Mouse (Mus musculus) olfactory bulb, adult 2 months (tissue): Measurements from ENCODE around the gene Asf1b. TPM values are rescaled to one million over a fixed set of nuclear protein-coding genes. Genes with fewer than 3 reads are reported as not detected.

Experiments
- H3K27ac ChIP-seq: fragments of 200-500 bp; 2 replicates; pipeline ENCODE4 v1.5.1; 2012; ENCODE audit warnings: low read depth, low read length; ENCODE audit not compliant: insufficient read depth
- H3K4me1 ChIP-seq: fragments of 200-500 bp; 2 replicates; pipeline ENCODE4 v1.6.1; 2012; ENCODE audit warnings: low read length; ENCODE audit not compliant: control insufficient read depth, insufficient read depth
- H3K4me3 ChIP-seq: fragments of 200-500 bp; 2 replicates; pipeline ENCODE4 v1.5.1; 2012; ENCODE audit warnings: mild to moderate bottlenecking, low read depth, low read length, moderate library complexity; ENCODE audit not compliant: insufficient read depth
- CTCF ChIP-seq: fragments of 200-500 bp; IDR thresholded peaks from 2 replicates; pipeline ENCODE4 v1.5.1; 2012; ENCODE audit warnings: low read depth, mild to moderate bottlenecking, low read length, moderate library complexity; ENCODE audit not compliant: insufficient read depth
- POLR2A ChIP-seq: fragments of 200-500 bp; IDR thresholded peaks from 2 replicates; pipeline ENCODE4 v1.6.1; 2012; ENCODE audit warnings: mild to moderate bottlenecking, low read depth, low read length, moderate library complexity; ENCODE audit not compliant: insufficient read depth
- WGBS: fragments of 180-500 bp; shearing (Covaris S2); methylation state at CpG from one replicate; pipeline ENCODE4 v1.1.7; 2018; 5-methylcytosine and 5-hydroxymethylcytosine counted together
- polyA plus RNA-seq: library from polyadenylated mRNA; stranded (reverse); fragments of >200 nt; gene quantifications from 2 replicates; pipeline ENCODE4 v1.2.4, GENCODE M21; 2012; ENCODE audit warnings: low replicate concordance; ENCODE audit not compliant: missing spikeins, insufficient read depth, insufficient read length

Gene Asf1b
- polyA plus RNA-seq, 1 experiment, result not detected

DNA sequence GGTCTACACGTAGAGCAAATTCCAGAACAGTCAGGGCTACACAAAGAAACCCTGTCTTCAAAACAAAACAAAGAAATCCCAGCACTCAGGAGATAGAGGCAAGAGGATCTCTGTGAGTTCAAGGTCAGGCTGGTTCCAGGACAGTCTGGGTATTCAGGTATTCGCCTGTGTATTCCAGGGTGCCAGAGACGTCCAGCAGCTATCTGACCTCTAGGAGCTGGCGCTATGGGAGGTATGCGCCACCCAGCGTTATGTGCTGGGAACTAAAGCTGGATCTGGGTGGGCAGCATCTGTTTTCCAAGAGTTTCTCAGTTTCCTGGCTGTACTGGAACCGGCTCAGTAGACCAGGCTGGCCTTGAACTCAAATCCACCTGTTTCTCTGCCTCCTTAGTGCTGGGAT lies 53.1 kb downstream of the Asf1b start:
- WGBS, result 34% methylated on average over 7 of the region's 7 CpGs
- TF ChIP-seq CTCF (no peak), POLR2A (no peak)

DNA sequence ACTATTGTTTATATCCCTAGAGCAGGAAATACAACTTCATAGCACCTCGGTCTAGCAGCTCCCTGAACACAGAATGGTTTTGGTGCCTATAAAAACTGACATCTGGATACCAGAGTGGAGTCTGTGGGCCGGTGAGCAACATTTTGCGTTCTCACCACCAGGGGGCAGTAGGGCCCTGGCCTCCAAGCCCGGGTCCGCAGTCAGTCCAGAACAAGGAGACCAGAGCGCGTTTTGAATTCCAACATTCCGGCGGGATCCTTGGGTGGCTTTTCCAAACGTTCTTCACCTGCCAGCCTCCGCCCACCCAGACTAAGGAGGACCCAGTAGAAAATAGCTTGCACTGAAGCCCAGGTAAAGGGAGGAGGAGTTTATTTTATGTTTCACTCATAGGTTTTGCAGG lies 54.6 kb downstream of the Asf1b start:
- Histone ChIP-seq H3K4me1 (peaks cover 27% of the 10 kb centered on the region), H3K27ac (no peak overlapping the region), H3K4me3 (no peak overlapping the region)
- WGBS, result 2% methylated on average over 11 of the region's 11 CpGs
- peak; percentile 91 for TF ChIP-seq CTCF
- no peak for TF ChIP-seq POLR2A

More for the DNA sequence above, 53.1 kb downstream of the Asf1b start:
- Histone ChIP-seq H3K4me1 (peaks cover 31% of the 10 kb centered on the region), H3K27ac (no peak overlapping the region), H3K4me3 (no peak overlapping the region)

DNA sequence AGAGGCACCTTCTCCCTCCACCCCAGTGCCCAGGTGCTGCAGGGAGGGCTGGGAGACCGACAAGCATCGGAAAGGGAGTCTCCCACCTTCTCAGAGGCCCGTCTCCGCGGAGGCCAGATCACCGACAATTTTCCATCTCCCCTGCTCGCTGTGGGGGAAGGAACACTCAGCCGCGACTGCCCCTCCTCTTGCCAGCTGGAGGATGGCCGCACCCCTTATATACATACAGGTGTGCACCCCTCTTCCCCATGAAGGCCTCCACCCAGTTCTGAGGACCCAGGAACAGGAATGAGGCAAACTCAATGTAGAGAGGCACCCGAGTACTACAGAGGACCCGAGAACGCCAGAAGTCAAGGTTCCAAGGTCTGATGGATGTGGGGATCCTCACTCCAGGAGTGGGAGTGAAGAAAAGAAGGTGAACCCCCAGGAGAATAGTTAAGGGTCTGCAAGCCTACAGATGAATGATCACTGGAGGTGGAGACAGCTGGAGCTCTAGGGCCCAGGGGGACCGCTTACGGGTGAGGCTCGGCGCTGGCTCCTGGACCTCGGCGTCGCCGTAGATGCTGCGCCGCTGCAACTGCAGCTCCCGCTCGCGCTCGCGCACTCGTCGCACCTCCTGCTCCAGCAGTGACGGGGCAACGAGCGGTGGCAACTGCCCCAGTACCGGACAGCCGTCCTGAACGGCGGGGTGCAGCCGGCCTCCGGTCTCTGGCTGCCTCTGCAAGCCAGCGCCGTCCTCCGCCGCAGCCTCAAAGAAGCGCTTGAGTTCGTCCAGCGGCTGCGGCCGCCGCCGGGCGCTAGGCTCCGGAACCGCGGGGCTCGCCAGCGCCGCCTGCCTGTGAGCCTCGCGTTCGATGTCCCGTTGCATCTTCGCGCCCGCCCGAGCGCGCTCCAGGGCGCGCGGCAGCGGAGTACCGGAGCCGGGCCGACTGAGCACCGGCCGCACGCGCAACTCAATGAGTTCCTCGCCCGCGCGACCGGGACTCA lies 55.6 kb downstream of the Asf1b start:
- H3K4me1 ChIP-seq, result peaks cover 24% of the 10 kb centered on the region
- no peak for TF ChIP-seq POLR2A
- peak; percentile 34; the same call in 1 of the 2 replicates for TF ChIP-seq CTCF
- peak overlapping the region; percentile 57 for H3K4me3 ChIP-seq
- no peak overlapping the region for H3K27ac ChIP-seq
- 4% methylated on average over 83 of the region's 83 CpGs for WGBS

DNA sequence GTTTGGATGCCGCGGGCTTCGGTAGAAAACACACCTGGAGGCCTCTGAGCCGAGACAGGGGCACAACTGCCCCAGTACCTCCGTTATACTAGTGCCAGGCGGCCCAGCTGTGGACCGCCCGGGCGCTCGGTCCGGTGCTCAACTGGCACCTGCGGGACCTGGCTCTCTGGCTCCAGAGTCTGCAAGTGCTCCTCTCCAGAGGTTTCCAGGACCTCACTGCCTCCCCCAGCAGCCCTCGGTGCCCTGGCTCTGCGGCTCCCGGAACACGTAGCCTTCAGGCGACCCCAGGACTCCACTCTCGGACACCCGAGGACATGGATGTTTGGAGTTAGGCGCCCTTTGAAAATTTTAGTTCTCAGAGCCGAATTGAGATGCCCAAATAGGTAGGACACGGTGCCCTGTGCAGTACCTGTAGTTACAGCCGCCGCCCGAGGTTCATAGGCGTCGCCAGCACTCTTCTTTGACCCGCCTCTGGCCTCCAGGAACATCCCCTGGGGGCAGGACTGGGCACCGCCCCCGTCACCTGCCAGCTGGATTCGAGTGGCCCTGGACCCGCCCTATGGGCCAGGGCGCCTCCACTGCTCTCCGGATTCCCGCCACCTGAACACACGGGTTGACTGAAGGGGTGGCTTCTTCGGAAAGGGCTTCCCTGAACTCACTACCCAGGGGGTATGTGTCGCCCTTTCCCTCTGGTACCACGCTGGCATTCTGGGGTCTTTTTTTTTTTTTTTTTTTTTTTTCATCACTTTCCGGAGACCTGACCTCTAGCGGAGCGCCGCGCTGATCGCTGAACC lies 56.6 kb downstream of the Asf1b start, which contains the start of gene 2210011C24Rik:
Gene 2210011C24Rik, minus strand, starts transcription at position 467 of the 794 bp plus-strand sequence.
- peaks cover 24% of the 10 kb centered on the region for H3K4me1 ChIP-seq
- H3K4me3 ChIP-seq, result peak within 1 kb of the TSS; percentile 57
- no peak within 1 kb of the TSS for H3K27ac ChIP-seq
- WGBS, result 2% methylated on average over 45 of the region's 45 CpGs
- no peak for TF ChIP-seq CTCF
- no peak for TF ChIP-seq POLR2A

- H3K27ac ChIP-seq, result no peak overlapping the region
- WGBS, result 26% methylated on average over 35 of the region's 35 CpGs
- H3K4me1 ChIP-seq, result peaks cover 24% of the 10 kb centered on the region
- TF ChIP-seq POLR2A, result no peak
- peak overlapping the region; percentile 18 for H3K4me3 ChIP-seq
Observed at GRCm38 (mm10) chr8:84012499-84013165, 57.3 kb downstream of the Asf1b start.

- H3K4me3 ChIP-seq, result no peak overlapping the region
- H3K27ac ChIP-seq, result no peak overlapping the region
- no peak for TF ChIP-seq CTCF
- TF ChIP-seq POLR2A, result no peak
- H3K4me1 ChIP-seq, result peaks cover 19% of the 10 kb centered on the region
- WGBS, result 96% methylated on average over 5 of the region's 5 CpGs
Observed at GRCm38 (mm10) chr8:84015833-84016232, 60.5 kb downstream of the Asf1b start.

- no peaks in the 10 kb centered on the region for H3K4me1 ChIP-seq
- 89% methylated on average over 9 of the region's 9 CpGs for WGBS
- H3K4me3 ChIP-seq, result no peak overlapping the region
- H3K27ac ChIP-seq, result no peak overlapping the region
- no peak for TF ChIP-seq POLR2A
- no peak for TF ChIP-seq CTCF
Observed at GRCm38 (mm10) chr8:84019738-84020137, 64.4 kb downstream of the Asf1b start.

Other genes with a start within 250 kb of the Asf1b start
- not detected in 2 replicates for gene Ddx39, start 240.3 kb upstream of the Asf1b start, polyA plus RNA-seq
- gene Adgre5, start 214.2 kb upstream of the Asf1b start, polyA plus RNA-seq, result not detected in 2 replicates
- gene Adgrl1, start 55.4 kb upstream of the Asf1b start, polyA plus RNA-seq, result 113 TPM in 1 of 2 replicates, not detected in the other
- gene Gm10644, start 302 bp upstream of the Asf1b start, polyA plus RNA-seq, result not detected in 2 replicates
- 203 TPM in 1 of 2 replicates, not detected in the other for gene Prkaca, start 17.5 kb downstream of the Asf1b start, polyA plus RNA-seq
- not detected in 2 replicates for gene Samd1, start 42.2 kb downstream of the Asf1b start, polyA plus RNA-seq
- not detected in 2 replicates for gene 1700067K01Rik, start 46.0 kb downstream of the Asf1b start, polyA plus RNA-seq
- not detected in 2 replicates for gene 2210011C24Rik, start 56.7 kb downstream of the Asf1b start, polyA plus RNA-seq
- gene Palm3, start 66.0 kb downstream of the Asf1b start, polyA plus RNA-seq, result not detected in 2 replicates
- not detected in 2 replicates for gene Il27ra, start 87.1 kb downstream of the Asf1b start, polyA plus RNA-seq
- gene Rln3, start 89.5 kb downstream of the Asf1b start, polyA plus RNA-seq, result not detected in 2 replicates
- gene Gm10643, start 109.6 kb downstream of the Asf1b start, polyA plus RNA-seq, result not detected in 2 replicates
- gene Rfx1, start 111.3 kb downstream of the Asf1b start, polyA plus RNA-seq, result not detected in 2 replicates
- gene Dcaf15, start 149.3 kb downstream of the Asf1b start, polyA plus RNA-seq, result not detected in 2 replicates
- not detected in 2 replicates for gene Podnl1, start 170.5 kb downstream of the Asf1b start, polyA plus RNA-seq
- gene Cc2d1a, start 192.4 kb downstream of the Asf1b start, polyA plus RNA-seq, result not detected in 2 replicates
- not detected in 2 replicates for gene 4930432K21Rik, start 192.5 kb downstream of the Asf1b start, polyA plus RNA-seq
- not detected in 2 replicates for gene Nanos3, start 229.7 kb downstream of the Asf1b start, polyA plus RNA-seq